Mouse (Mus musculus): ENCODE results near the gene Abl1.

- TF ChIP-seq POLR2A (IDR thresholded peaks at IDR 0.05; ENCODE audit: borderline replicate concordance, control insufficient read depth, low read depth, low read length) = no peak
- peak; percentile 46; the same call in 1 of the 2 replicates for TF ChIP-seq CTCF (IDR thresholded peaks at IDR 0.05; ENCODE audit: control insufficient read depth, insufficient read depth, low read length)
Measured at GRCm38 (mm10) chr2:31667332-31667731, 20.8 kb upstream of the Abl1 start.
